Mouse (Mus musculus): ENCODE results near the gene Gpr132.
"Not testable (repeated sequence)": the region's sequence is repeated elsewhere in the genome, so short reads cannot be mapped to it uniquely, and the experiment has no call there.

DNA sequence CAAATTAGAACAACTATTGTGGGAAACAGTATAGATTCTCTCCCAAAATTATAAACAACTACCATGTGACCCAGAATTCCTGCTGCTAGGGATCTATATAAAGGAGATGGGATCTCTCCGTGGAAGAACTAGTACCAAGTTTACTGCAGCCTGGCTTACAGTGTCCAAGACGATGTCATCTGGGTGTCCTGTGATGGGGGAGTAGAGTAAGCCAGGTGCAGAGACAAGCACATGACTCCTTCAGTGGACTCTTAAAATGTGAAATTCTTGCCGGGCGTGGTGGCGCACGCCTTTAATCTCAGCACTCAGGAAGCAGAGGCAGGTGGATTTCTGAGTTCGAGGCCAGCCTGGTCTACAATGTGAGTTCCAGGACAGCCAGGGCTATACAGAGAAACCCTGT lies 51.2 kb downstream of the Gpr132 start:
- not testable (repeated sequence) for TF ChIP-seq CTCF (conservative IDR thresholded peaks at IDR 0.05; ENCODE audit: low read length); NANOG (IDR thresholded peaks at IDR 0.05; ENCODE audit: borderline replicate concordance, low read length); POU5F1 (IDR thresholded peaks at IDR 0.05; ENCODE audit: borderline replicate concordance, low read length)

Data from E14TG2a.4 (cell line).